Mouse (Mus musculus) urinary bladder, postnatal 4 days (tissue): ENCODE measurements around the gene Slc36a4.

Source experiments
- DNase-seq, 2 experiments: peaks; one replicate each; pipeline ENCODE4 v3.0.0; 2021 to 2022; ENCODE audit warnings: low spot score in 2 of 2

The Slc36a4 gene

DNA sequence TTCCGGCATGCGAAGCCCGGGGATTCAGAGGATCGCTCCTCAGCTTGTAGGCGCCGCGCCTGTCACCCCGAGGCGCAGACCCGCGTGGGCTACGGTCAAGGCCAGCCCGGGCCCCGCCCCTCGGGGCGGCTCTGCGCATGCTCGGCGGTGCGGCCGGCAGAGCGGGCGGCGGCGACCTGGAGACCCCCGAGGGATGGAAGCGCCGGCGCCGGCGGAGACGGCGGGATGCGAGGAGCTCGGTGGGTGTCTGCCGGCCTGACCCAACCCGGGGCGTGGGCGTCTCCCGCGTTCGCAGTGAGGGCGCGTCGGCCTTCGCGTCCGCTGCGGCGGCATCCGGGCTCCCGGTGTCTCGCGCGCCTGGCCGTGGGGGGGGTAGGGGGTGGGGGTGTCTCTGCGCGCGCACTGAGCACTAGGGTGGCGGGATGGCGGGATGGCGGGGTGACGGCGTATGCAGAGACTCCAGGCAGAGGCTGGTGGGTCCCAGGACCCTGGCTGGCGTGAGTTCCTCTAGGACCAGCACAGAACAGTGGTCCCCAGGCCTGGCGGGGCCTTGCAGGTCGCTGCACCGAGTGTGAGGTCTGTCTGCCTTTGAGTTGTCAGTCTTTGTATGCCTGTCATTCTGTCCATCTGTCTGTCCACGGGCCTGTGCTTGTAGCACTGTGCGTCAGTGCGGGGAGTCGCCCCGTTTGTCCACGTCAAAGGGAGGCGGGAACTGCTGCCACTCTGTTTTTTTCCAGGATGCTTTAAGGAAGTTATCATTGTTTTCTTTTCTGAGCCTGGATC is at the start of gene Slc36a4:
TSS of gene Slc36a4 (plus strand) at position 140 of the 783 bp plus-strand sequence.
- peak; percentile 73 to 78 for DNase-seq

DNA sequence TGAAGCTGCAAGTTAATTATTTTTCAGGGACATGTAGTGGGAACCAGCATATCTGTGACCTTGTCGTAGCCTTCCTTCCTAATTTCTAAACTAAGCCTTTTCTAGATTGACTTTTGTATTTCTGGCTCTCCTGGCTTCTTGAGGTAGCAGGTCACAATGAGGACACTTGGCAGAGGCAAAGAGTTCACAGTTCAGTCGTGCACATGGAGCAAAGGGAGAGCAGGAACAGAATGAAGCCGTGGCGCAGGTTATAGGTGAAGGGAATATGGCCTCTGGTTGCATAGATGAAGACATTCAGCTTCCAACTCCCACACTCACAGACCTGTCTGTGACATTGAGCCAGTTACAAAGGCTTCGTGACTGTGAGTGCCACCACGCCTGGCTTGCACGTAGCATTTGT is 44.9 kb upstream of the Slc36a4 start:
- no peak for DNase-seq

DNA sequence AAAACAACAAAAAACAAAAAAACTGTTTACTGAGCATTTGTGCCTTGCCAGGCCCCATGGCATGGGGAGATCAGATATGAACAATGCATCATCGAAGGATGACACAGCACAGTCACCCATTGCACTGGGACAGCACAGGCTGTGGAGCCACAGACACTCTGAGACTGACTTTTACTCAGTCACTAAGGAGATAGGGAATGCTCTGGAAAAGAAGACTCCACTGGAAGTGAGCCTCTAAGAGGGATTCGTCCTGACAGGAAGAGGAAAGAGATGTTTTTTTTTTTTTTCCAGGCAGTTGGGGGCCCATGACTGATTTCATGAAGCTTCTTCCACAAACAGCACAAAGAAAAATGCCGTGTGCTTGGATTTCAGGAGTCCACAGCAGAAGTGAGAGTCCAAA is 40.1 kb upstream of the Slc36a4 start:
- no peak for DNase-seq

DNA sequence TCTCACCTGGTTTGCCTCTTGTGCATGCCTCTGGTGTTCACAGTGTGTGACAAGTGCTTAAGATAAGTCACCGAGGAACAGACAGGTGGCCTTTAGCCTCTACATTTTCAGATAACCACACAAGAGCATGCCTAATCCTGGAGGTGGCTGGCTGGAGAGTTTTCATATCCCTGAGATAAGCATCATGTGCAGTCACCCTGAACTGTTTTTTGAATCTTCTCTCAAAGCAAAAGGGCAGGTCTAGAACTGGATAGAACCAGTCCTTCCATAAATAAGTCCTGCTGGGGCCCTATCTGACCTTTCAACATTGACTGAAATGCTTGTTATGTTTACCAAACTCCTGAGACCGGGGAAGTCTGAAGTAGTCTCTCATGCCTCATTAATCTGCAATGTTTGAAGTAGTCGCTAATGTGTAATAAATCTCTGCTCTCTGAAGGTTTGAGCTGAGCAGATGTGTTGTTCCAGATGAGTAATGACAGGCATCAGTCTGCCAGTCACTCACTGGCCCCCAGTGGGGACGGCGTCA is 39.5 kb upstream of the Slc36a4 start:
- no peak for DNase-seq

DNA sequence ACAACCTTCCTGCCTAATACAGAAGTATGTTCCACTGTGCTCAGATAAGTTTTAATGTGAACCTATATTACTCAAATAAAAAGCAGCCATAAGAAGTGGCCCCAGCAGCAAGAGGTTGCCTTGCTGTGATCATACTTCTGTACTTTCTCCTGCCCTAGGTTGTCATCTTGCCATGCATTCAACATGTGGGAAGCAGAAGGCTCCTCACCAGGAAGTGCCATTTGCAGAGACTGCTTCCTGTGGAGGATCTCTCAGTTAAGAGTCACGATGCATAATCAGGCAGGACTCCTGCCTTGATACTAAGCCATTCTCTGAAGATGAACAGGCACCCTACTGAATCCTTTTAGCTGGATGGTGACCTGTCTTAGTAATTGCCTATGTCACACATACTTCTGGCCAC is 37.3 kb upstream of the Slc36a4 start:
- DNase-seq, result no peak

DNA sequence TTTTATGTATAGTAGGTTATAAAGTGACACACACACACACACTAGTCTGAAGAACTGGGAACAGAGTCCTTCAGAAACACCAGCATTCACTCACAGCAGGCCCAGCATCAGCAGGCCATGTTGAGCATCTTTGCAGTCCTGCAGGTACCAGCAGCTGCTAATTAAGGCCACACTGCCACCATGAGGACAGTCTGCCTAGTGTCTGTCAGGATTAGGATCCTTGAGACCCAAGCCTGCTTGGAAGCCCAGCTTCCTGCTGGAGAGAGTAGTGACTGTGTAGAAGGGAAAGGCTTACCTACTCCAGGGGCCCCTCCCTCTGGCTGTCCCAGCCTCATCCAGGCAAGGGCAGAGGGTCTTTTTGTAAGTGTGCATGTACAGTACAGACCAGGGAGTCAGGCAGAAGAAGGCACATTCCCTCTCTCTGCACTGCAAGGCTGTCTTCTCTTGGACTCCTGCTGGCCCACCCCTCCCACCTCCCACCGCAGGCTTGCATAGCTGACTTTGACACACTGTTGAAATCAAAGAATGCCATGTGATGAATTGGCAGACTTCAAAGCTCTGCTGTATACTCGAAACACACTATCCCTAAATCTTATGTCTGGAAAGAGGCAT is 27.6 kb upstream of the Slc36a4 start:
- DNase-seq, result peak; percentile 54 to 71

DNA sequence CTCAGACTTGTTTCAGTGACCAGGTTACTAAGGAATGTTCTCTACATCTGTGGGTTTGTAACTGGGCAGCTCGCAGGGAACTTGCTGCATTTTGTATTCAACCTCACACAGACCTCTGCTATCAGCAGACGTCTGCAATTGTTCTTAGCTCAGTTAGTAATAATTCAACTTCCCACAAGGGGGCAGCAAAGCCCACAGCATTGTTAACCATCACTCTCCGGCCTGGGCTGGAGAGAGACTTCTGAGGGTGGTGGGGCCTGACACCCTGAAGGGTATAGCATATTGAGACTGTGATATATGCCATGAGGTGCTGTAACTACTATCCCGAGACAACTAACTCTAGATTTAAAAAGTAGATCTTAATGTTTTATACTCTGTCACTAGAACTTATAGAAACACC is 24.3 kb upstream of the Slc36a4 start:
- DNase-seq, result peak; percentile 36 to 68

DNA sequence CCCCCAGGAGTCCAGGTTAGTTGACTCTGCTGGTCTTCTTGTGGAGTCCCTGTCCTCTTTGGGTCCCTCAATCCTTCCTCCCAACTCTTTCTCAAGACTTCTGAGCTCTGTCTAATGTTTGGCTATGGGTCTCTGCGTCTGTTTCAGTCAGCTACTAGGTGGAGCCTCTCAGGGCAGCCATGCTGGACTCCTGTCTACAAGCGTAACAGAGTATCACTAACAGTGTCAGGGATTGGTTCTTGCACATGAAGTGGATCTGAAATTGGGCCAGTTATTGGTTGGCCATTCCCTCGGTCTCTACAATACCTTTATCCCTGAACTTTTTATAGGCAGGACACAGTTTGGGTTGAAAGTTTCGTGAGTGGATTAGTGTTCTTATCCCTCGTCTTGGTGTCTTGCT is 22.2 kb upstream of the Slc36a4 start:
- no peak for DNase-seq

DNA sequence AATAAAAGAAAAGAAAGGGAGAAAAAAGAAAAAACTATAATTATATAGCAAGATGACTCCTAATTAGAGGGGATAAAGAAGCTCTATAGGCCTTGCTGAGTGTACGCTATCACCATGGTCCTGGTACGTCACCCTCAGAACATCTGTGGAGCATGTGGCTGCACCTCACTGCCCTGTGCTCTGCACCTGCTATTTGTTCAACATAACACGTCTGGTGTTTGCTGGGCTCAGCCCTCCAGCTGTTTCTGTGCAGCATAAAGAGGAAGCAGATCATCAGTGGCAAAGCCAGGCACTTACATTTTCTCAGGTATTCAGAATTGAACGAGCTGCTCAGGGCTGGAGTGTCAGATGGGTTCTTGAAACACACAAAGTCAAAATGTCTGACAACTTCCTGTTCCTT is 15.7 kb upstream of the Slc36a4 start:
- DNase-seq, result no peak

DNA sequence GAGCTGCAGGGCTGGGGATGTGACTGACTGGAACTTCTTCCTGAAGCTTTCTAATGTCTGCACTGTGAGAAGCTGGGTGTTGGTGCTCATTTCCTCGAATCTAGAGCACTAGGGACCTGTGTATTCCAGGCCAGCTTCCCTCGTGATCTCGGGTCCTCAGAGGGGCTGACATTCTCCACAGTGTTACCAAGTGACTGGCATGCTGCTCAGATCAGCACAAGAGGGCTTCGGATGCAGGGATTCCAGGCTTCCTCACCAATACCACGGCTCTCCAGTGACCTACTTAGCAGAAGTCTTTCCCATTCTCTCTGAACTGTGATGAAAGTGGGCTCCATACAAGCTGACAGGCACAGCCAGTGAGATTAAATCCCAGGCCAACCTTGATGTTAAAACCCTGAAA is 14.5 kb upstream of the Slc36a4 start:
- DNase-seq, result no peak

DNA sequence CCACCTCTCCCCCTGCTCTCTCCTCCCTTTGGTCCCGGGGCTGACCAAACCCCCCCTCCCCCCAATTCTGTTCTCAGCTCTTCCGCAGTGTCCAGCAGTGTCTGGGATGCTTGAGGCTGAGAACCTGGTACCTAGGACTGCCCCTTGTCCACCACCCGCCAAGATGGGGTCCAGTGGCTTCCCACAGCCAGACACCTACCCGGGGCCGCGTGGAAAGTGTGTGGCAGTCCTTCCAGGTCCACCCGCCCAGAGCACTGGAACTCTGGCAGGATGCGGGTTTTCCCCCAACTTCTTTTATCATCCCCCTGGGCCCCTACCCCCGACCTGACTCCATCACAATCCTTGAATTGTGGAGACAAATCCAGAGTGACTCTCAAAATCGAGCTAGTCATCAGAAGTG is 3.8 kb upstream of the Slc36a4 start:
- no peak for DNase-seq

DNA sequence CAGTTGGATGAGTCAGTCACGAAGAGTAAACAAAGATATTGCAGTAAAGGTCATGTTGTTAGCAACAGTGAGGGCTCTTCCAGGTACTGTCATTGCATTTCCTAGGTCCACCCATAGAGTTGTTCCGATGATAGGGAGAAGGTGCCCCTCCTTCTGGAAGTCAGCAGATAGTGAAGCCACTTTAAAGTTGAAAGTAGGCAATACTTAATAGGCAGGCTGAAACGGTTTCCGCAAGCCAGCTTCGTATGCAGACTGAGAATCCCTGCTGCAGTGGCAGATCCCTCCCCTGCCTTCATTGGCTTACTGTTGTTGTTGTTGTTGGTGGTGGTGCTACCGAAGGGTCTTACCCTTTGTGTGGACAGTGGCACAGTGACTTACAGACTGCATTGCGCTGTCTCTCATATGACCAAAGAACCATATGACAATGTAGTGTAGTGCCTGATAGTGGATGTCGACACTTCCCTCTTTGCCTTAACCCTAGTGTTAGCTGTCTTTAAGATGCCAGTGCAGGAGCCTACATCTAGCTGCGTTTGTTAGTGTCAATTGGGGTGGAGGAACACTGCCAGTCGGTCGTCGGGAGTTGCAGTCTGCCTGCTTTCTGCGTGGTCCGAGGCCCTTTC is 449 bp upstream of the Slc36a4 start:
- no peak for DNase-seq

DNA sequence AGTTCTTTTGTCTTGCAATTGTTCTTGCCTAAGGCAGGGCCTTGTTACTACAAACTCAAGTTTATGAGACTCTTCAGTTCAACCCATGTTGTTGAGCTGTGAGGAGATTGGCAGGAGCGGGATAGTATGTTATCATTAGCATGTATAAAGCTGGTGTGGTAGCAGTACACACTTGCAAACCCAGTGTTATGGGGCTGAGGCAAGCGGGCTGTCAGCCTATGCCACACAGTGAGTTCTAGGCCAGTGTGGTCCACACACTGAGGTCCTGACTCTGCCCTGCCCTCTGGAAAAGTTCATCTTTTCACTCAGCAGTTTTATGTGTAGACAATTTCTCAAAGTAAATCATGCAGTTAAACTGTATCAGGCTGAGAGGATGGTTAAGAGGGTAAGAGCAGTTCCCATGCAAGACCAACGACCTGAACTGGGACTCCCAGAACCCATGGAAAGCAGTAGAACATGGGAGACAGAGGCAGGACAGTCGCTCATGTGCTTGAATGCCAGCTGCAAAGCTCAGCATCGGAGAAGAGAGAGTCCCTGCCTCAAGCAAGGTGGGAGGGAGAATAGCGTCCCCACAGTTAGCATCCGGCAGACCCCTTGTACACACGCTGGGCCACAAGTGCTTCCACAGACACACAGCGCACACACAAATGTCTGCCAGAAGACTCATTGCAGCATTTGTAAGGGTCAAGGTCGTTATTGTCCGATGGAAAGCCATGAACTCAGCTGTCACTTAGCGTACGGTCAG is 1.5 kb downstream of the Slc36a4 start:
- DNase-seq, result no peak

DNA sequence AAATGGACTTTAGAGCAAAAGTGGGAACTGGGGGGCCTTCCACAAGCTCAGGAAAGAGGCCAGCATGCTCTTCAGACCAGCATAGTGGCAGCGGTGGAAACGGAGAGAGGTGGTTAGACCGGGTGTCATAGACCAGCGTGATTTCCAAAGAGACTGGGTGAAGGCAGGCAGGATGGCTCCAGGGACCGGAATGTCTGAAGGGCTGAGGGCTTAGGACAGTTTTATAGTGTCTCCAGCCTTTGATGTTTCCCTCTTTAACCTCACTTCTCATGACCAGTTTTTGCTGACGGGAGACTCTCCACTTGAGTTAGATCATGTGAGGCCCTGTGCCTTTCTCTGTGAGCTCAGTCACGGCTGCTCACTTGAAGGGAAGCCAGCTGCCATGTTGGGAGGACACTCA is 2.1 kb downstream of the Slc36a4 start:
- DNase-seq, result no peak

DNA sequence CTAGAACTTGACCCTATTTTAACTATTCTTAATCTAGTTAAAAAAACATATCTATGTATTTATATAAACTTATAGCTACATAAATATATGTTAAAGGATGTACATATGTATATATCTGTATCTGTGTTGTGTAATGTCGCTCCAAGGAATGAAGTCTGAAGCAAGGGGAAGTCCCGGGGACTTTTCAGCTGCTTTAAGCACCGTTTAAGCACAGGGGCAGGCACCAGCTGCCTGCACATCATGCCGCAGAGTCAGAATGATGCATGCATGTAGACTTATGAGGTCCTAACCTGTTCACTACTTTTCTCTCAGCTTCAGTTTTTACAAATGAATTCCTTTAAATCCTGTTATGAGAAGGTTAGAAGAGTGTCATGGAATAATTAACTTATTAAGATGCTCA is 5.3 kb downstream of the Slc36a4 start:
- DNase-seq, result no peak

DNA sequence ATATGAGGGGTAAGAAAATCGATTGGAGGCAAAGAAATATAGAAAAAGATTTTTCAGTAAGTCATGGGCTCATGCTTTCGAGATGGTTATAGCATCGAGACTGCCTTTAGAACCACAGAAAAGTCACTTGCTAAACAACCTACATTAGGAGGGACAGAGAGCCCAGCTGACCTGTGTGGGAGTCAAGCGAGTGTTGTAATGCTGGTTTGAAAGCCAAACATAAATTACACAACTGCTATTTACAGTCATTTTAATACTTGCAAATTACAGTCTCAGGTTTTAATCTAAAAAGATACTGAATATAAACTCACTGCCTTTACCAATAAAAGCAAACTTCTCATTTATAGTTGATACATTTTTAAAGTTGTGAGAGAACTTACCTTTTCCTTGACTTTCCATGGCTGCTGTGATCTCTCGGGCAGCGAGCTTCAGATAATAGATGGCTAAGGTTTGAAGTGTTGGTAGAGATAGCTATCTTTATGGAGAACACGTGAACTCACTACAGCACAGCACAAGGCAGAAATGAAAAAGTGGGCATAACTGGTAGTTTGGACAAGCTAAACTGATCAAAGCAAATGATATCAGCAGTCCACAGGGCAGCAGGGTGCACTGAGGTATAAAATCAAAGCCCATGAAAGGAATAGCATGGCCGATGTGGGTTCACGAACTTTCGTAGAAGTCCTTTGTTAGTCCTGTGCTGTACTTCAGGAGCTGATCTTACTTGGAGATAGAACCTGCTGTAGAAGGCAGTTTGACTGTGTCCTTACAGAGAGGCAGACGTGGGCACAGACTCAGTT is 5.9 kb downstream of the Slc36a4 start:
- DNase-seq, result no peak

DNA sequence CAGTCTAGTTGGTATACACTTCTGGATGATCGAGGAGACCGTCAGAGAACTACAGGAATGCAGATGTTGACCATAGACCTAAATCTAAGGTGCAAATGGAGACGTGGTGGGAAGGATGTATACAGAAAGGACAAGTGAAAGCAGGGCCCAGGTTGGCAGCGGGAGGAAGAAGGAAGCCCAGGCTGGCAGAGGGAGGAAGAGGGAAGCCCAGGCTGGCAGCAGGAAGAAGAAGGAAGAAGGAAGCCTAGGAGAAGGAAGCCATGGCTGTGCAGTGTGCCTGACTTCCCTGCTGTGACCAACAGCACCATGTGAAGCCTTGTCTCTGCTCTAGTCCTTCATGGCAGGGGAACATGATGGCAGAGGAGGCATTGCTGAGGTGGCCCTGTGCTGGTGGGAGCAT is 7.8 kb downstream of the Slc36a4 start:
- no peak for DNase-seq

DNA sequence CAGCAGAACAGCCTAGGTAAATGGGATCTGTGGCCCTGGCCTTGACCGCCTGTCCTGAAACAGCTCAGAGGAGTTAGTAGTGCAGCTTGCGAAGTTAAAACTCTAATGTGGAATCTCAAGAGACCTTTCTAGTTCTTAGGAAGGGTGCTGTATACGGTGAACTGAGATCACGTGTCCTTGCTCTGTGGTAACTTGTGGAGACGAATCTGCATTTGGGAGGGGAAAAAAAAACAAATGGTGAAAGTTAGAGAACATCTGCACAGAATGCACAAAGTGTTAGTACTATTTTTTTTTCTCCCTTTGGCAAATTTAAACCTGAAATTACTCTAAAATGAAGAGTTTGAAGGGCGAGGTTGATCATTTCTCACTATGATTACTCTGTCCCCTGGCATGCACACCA is 8.8 kb downstream of the Slc36a4 start:
- no peak for DNase-seq

DNA sequence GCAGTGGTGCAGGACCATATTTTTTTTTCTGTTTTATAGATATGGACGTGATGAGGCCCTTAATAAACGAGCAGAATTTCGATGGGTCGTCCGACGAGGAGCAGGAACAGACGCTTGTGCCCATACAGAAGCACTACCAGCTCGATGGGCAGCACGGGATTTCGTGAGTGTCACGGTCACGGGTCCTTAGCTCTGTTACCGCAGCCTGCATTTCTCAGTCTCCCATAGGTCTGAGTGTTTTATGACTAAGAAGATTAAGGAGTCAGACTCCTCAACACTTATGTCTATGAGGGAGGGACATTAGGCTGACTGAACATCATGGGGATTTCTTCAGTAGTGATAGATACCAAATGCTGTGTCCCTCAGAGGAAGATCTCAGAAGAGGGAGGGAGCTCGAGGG is 10.1 kb downstream of the Slc36a4 start:
- DNase-seq, result no peak

DNA sequence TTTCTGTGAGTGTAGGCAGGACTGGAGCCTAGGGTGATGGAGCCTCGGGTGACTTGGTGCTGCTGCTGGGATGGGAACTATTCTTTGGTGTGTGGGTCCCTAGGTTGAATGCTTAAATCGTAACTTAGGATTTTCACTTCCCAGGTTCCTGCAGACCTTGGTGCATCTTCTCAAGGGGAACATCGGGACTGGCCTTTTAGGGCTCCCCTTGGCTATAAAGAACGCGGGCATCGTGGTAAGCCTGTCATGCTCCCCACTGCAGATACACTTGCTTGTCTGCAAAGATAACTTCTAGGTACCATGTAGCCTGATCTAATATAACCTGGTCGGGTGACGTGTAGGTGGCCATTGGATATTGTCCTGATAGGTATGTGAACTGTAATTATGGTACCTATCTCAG is 11.0 kb downstream of the Slc36a4 start:
- DNase-seq, result no peak

DNA sequence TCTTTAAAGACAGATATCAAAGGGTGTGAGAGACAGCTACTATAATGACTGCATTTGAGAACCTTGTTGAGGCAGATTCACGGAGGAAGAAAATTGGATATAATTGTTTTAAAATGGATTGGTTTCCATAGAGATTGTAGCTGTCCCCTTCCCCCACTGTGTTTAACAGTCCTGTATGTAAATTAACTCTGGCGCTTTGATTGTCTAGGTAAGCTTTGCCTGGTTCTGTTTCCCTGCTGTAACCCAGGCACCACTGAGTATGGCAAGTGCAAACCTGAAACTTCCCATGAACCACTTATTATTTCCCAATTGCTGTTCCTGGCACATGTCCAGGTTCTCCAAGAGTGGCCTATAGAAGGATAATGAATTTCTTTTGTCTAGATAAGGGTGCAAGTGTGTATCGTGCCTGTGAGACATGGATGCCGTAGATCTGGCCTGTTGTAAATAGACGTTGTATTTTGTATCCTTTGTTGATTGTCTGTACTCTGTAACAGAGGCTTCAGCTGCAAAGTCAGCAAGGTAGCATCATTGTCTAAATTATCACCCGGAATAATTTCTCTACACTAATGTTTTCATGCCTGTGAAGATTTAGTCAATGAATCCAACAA is 11.8 kb downstream of the Slc36a4 start:
- no peak for DNase-seq
